Mouse (Mus musculus): ENCODE results near the gene Hadha. TPM values are rescaled to one million over a fixed set of nuclear protein-coding genes. Genes with fewer than 3 reads are reported as not detected.

The Hadha gene
- polyA plus RNA-seq (2015; fragmentation: Nextera tagmentation; extraction: Ambion mirVana): 113 and 221 TPM in 2 replicates

GRCm38 (mm10) chr5:30154474-30155394 lies at the start of gene Hadha, which contains the start of gene Hadhb:
Hadha (minus strand) TSS chr5:30155162.
Hadhb (plus strand) TSS chr5:30155248.

DNA sequence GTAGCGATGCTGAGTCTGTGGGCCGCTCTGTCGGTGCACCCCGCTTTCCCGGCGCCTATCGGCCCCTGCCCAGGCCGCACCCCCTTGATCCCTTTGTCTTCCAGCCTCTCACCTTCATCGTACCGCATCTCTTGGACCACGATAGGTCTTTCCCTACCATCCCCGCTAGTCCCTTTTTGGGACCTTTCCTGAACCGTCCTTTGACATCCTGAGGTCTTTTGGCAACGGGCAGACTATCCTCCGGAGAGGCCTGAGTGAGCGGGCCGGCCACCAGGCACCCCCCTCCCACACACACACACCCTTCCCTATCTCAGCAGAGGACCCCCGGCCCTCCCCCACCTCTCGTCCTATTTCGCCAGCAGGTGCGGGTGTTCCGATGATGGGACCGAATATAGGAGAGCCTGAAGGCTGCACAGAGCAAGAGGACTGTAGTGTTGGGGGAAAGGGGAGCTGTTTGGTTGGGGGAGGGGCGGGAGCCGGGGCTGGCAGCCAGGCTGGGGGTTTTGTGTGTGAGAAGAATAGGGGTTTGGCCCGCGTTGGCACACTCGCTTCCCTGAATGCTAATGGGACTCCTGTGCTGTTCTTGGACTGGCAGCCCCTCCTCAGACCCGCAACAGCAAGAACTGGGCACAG lies 49.2 kb downstream of the Hadha start, which contains the start of gene 3110082J24Rik:
TSS of gene 3110082J24Rik (minus strand) at position 419 of the 633 bp plus-strand sequence.

DNA sequence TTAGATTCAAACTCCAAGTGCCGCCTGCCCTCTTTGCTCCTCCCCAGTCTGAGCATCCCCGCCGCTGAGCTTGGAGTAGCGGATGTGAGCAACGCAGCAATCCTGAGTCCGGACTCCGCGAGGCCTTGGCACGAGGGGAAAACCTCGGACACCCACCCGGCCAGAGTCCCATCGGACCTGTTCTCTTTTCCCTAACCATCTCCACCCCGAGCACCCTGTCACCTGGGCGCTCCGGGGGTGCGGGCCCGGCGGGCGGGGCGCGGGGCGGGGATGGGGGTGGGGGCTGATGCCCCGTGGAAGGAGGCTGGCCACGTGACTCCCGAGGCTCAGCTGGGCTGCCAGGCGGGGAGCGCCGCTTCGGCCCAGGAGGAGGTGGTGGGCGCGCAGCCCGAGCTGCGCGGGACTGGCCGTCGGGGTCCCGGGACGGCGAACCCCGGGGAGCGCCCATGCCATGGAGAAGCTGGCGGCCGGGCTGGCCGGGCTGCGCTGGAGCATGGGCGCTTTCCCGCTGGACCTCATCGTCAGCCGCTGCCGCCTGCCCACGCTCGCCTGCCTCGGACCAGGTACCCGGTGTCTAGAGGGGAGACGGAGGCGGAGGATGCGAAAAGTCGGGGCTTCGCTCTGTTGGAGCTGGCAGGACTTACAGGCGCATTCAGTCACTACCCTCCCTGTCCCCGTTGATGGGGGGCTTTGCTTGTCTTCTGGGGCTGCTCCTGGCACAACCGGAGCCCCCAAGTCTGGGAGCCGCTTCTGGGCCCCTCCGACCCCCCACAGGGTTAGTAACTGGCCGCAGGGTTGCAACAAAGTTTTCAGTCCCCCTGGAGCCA lies 49.9 kb downstream of the Hadha start, which contains the start of gene Garem2:
TSS of gene Garem2 (plus strand) at position 321 of the 827 bp plus-strand sequence.

GRCm38 (mm10) chr5:30072825-30073821 lies 81.8 kb downstream of the Hadha start, which contains the start of gene Tyms:
Tyms (minus strand) TSS chr5:30073617.

Small RNAs within 50 kb of the gene (microRNA-seq; reads per million reads assigned to microRNA genes)
- gene Mir1960 (ENCODE audit: borderline replicate concordance, insufficient number of aligned reads): not detected

Other genes with a start within 250 kb of the Hadha start
- gene Il6, start 142.0 kb downstream of the Hadha start, polyA plus RNA-seq (2015; fragmentation: Nextera tagmentation; extraction: Ambion mirVana): 0.22 and 0.28 TPM in 2 replicates
- 99.1 and 105 TPM in 2 replicates for gene Tyms, start 81.5 kb downstream of the Hadha start, polyA plus RNA-seq (2015; fragmentation: Nextera tagmentation; extraction: Ambion mirVana)
- gene Garem2, start 50.0 kb downstream of the Hadha start, polyA plus RNA-seq (2015; fragmentation: Nextera tagmentation; extraction: Ambion mirVana): 0.18 and 0.30 TPM in 2 replicates
- gene 3110082J24Rik, start 49.1 kb downstream of the Hadha start, polyA plus RNA-seq (2015; fragmentation: Nextera tagmentation; extraction: Ambion mirVana): not detected in 2 replicates
- 228 and 378 TPM in 2 replicates for gene Hadhb, start 86 bp upstream of the Hadha start, polyA plus RNA-seq (2015; fragmentation: Nextera tagmentation; extraction: Ambion mirVana)
- gene Adgrf3, start 50.6 kb upstream of the Hadha start, polyA plus RNA-seq (2015; fragmentation: Nextera tagmentation; extraction: Ambion mirVana): 0.06 and 0.30 TPM in 2 replicates
- gene Selenoi, start 77.4 kb upstream of the Hadha start, polyA plus RNA-seq (2015; fragmentation: Nextera tagmentation; extraction: Ambion mirVana): 6.1 and 10.8 TPM in 2 replicates
- 0.79 and 1.4 TPM in 2 replicates for gene Drc1, start 126.2 kb upstream of the Hadha start, polyA plus RNA-seq (2015; fragmentation: Nextera tagmentation; extraction: Ambion mirVana)